ENCODE assay signal across 8 mouse cellular contexts in genomic region chr19:41895460-41896318, GRCm38 (mm10). TPM values are rescaled to one million over a fixed set of nuclear protein-coding genes. Genes with fewer than 3 reads are reported as not detected.
A peak's percentile ranks its signal among the peaks of the same experiment; 100 is the strongest.
DNase-seq lines count a peak whose midpoint lies in the region; ATAC-seq lines count a peak whose summit lies in the region.

TSS of gene Rrp12 (minus strand) at chr19:41896173.

- peak; percentile 96 for DNase-seq in 416B (ENCODE audit: low read depth)
- DNase-seq in adrenal gland, postnatal 4 days (ENCODE audit: low spot score in 2 of 2), result peak in 1 of 2 experiments; percentile 52
- peak; percentile 96 for DNase-seq in embryonic facial prominence, embryonic 14.5 days (ENCODE audit: low spot score)
- peak; percentile 87 to 89 for DNase-seq in heart, adult 9 months (ENCODE audit: low spot score in 2 of 2)
- DNase-seq in monocyte, adult 2 months (ENCODE audit: low read depth in 1 of 2, low spot score in 2 of 2), result peak; percentile 67 to 71
- DNase-seq in spleen, postnatal 36 days (ENCODE audit: low spot score in 2 of 2), result peak; percentile 86 to 88

- H3K27me3 ChIP-seq in embryonic facial prominence, embryonic 14.5 days (replicated peaks; ENCODE audit: control insufficient read depth, insufficient read depth, low read length), result no peaks in the 10 kb centered on the region
- H3K27me3 ChIP-seq in kidney, embryonic 14.5 days (ENCODE audit: control insufficient read depth, insufficient read depth, low read length), result no peaks in the 10 kb centered on the region
- H3K27me3 ChIP-seq in limb, embryonic 15.5 days, result no peaks in the 10 kb centered on the region

- ATAC-seq in embryonic facial prominence, embryonic 14.5 days (ENCODE audit: low read depth), result peak; percentile 93
- ATAC-seq in kidney, embryonic 14.5 days (ENCODE audit: low FRiP score, low TSS enrichment), result peak; percentile 91
- peak; percentile 85 for ATAC-seq in limb, embryonic 15.5 days (ENCODE audit: insufficient number of reproducible peaks, low FRiP score, low TSS enrichment, low read depth)

- under 1% methylated on average over 27 of the region's 46 CpGs for WGBS in embryonic facial prominence, embryonic 14.5 days
- WGBS in kidney, embryonic 14.5 days, result under 1% methylated on average over 46 of the region's 46 CpGs
- WGBS in limb, embryonic 15.5 days, result under 1% methylated on average over 46 of the region's 46 CpGs

- peaks cover 3% of the 10 kb centered on the region; the same call in 1 of the 2 replicates for H3K4me1 ChIP-seq in embryonic facial prominence, embryonic 14.5 days (ENCODE audit: control insufficient read depth, insufficient read depth, low read length)
- H3K4me1 ChIP-seq in kidney, embryonic 14.5 days (ENCODE audit: control insufficient read depth, insufficient read depth, low read length), result peaks cover 15% of the 10 kb centered on the region; the same call in 1 of the 2 replicates
- H3K4me1 ChIP-seq in limb, embryonic 15.5 days, result peaks cover 16% of the 10 kb centered on the region

- H3K9ac ChIP-seq in embryonic facial prominence, embryonic 14.5 days (ENCODE audit: low read depth, low read length), result peak within 1 kb of the TSS; percentile 57
- peak within 1 kb of the TSS; percentile 54; the same call in 1 of the 2 replicates for H3K9ac ChIP-seq in kidney, embryonic 14.5 days (ENCODE audit: low read depth, low read length)
- peak within 1 kb of the TSS; percentile 44 for H3K9ac ChIP-seq in limb, embryonic 15.5 days

- H3K4me3 ChIP-seq in embryonic facial prominence, embryonic 14.5 days (ENCODE audit: low read depth, low read length), result peak within 1 kb of the TSS; percentile 62
- H3K4me3 ChIP-seq in kidney, embryonic 14.5 days (ENCODE audit: low read length), result peak within 1 kb of the TSS; percentile 70
- H3K4me3 ChIP-seq in limb, embryonic 15.5 days, result peak within 1 kb of the TSS; percentile 73

- H3K4me2 ChIP-seq in embryonic facial prominence, embryonic 14.5 days (ENCODE audit: low read depth, low read length), result peak within 1 kb of the TSS; percentile 75
- peak within 1 kb of the TSS; percentile 84 for H3K4me2 ChIP-seq in kidney, embryonic 14.5 days (replicated peaks; ENCODE audit: low read depth, low read length)
- H3K4me2 ChIP-seq in limb, embryonic 15.5 days, result peak within 1 kb of the TSS; percentile 87

- H3K27ac ChIP-seq in embryonic facial prominence, embryonic 14.5 days (replicated peaks; ENCODE audit: low read depth, low read length), result no peak within 1 kb of the TSS; the same call in 1 of the 2 replicates
- H3K27ac ChIP-seq in kidney, embryonic 14.5 days (ENCODE audit: low read depth, low read length), result no peak within 1 kb of the TSS
- no peak within 1 kb of the TSS for H3K27ac ChIP-seq in limb, embryonic 15.5 days

- H3K9me3 ChIP-seq in embryonic facial prominence, embryonic 14.5 days (ENCODE audit: control insufficient read depth, low read length), result no peaks in the 10 kb centered on the region
- no peaks in the 10 kb centered on the region for H3K9me3 ChIP-seq in kidney, embryonic 14.5 days (ENCODE audit: control insufficient read depth, low read length)
- H3K9me3 ChIP-seq in limb, embryonic 15.5 days, result no peaks in the 10 kb centered on the region

- H3K36me3 ChIP-seq in embryonic facial prominence, embryonic 14.5 days (ENCODE audit: control insufficient read depth, insufficient read depth, low read length), result peaks cover 16% of the 10 kb centered on the region; the same call in 1 of the 2 replicates
- H3K36me3 ChIP-seq in kidney, embryonic 14.5 days (ENCODE audit: control insufficient read depth, insufficient read depth, low read length), result 0 out of 2 replicates have a peak, but pooled peaks cover 2% of the 10 kb centered on the region
- peaks cover 11% of the 10 kb centered on the region; the same call in 1 of the 2 replicates for H3K36me3 ChIP-seq in limb, embryonic 15.5 days

RNA-seq across cellular contexts. Expression of gene Rrp12, which starts in this region (rescaled TPM):
- total RNA-seq in adrenal gland, postnatal 4 days (2021), result 10 to 100 TPM; 13.2 to 13.4 TPM
- 13.8 and 15.0 TPM in 2 replicates for polyA plus RNA-seq in embryonic facial prominence, embryonic 14.5 days (2014; fragmentation: Nextera tagmentation; extraction: Ambion mirVana)
- 7.8 and 15.8 TPM in 2 replicates for polyA plus RNA-seq in kidney, embryonic 14.5 days (2014; fragmentation: Nextera tagmentation; extraction: Ambion mirVana)
- polyA plus RNA-seq in limb, embryonic 15.5 days (2015; fragmentation: Nextera tagmentation; extraction: Ambion mirVana), result 16.1 and 17.4 TPM in 2 replicates
